In genomic region chr14:75902013-75902412, GRCm38 (mm10) we compare ENCODE assay signal across 21 mouse cellular contexts. TPM values are rescaled to one million over a fixed set of nuclear protein-coding genes. Genes with fewer than 3 reads are reported as not detected.
DNase-seq lines count a peak whose midpoint lies in the region; ATAC-seq lines count a peak whose summit lies in the region.
"Had no signal": no experiment of that assay in that cellular context is flagged by ENCODE, and none has a peak within 500 bp of the region (broad histone marks: within the 10 kb centered on the region; RNA-seq: fewer than 3 reads in every experiment).

No protein-coding gene starts in this region.

- intact Hi-C loops in heart, postnatal 14 days (cut with DNase I): no loop called here

- H3K4me2 ChIP-seq in midbrain, embryonic 13.5 days (replicated peaks): no peak overlapping the region
- H3K4me2 ChIP-seq in limb, embryonic 11.5 days (ENCODE audit: low read depth, severe bottlenecking): no peak overlapping the region
- H3K4me2 ChIP-seq: heart, embryonic 12.5 days; liver, embryonic 11.5 days; lung, embryonic 14.5 days had no signal

- no peak overlapping the region for H3K9ac ChIP-seq in midbrain, embryonic 13.5 days (replicated peaks)
- no peak overlapping the region; the same call in 1 of the 2 replicates for H3K9ac ChIP-seq in limb, embryonic 11.5 days (ENCODE audit: low read length)
- H3K9ac ChIP-seq: heart, embryonic 12.5 days; lung, embryonic 14.5 days had no signal

- H3K27me3 ChIP-seq in midbrain, embryonic 13.5 days: no peaks in the 10 kb centered on the region
- no peaks in the 10 kb centered on the region for H3K27me3 ChIP-seq in midbrain, embryonic 10.5 days (ENCODE audit: low read depth, poor library complexity, severe bottlenecking)
- no peaks in the 10 kb centered on the region for H3K27me3 ChIP-seq in limb, embryonic 11.5 days (ENCODE audit: control insufficient read depth, insufficient read depth, low read length)
- H3K27me3 ChIP-seq: heart, embryonic 12.5 days had no signal

- H3K4me1 ChIP-seq in midbrain, embryonic 13.5 days (replicated peaks): peaks cover 28% of the 10 kb centered on the region
- H3K4me1 ChIP-seq in midbrain, embryonic 10.5 days: peaks cover 17% of the 10 kb centered on the region
- peaks cover 2% of the 10 kb centered on the region; the same call in 1 of the 2 replicates for H3K4me1 ChIP-seq in limb, embryonic 11.5 days (ENCODE audit: control insufficient read depth, insufficient read depth, low read length)

- peak; percentile 41 for DNase-seq in heart, adult 11 months
- no peak for DNase-seq in heart, postnatal 14 days
- DNase-seq in midbrain, embryonic 10.5 days (ENCODE audit: low spot score): no peak
- no peak for DNase-seq in limb, embryonic 11.5 days (ENCODE audit: low spot score)
- DNase-seq in adrenal gland, postnatal 4 days (ENCODE audit: low spot score in 2 of 2): no peak
- DNase-seq: adrenal gland, postnatal 14 days; cerebellum, adult 8-10 months; heart, postnatal 4 days; kidney, adult 11 months; lung, embryonic 14.5 days; thymus, postnatal 4 days had no signal

- ATAC-seq in midbrain, embryonic 13.5 days: no peak
- ATAC-seq in limb, embryonic 11.5 days (ENCODE audit: insufficient number of reproducible peaks, low FRiP score, low TSS enrichment, low read depth): no peak
- ATAC-seq in megakaryocyte-erythroid progenitor cell, adult 5-6 weeks (replicated peaks; ENCODE audit: low FRiP score, low TSS enrichment, poor library complexity, severe bottlenecking): no peak
- ATAC-seq in frontal cortex, adult (ENCODE audit: low TSS enrichment): no peak

- peak overlapping the region; percentile 85; the same call in 1 of the 2 replicates for H3K27ac ChIP-seq in midbrain, embryonic 13.5 days
- H3K27ac ChIP-seq in midbrain, embryonic 10.5 days (replicated peaks): no peak overlapping the region
- H3K27ac ChIP-seq in limb, embryonic 11.5 days (replicated peaks; ENCODE audit: low read depth, low read length): 0 out of 2 replicates have a peak overlapping the region, but pooled peaks have one; percentile 18
- H3K27ac ChIP-seq: macrophage had no signal

- H3K9me3 ChIP-seq in midbrain, embryonic 13.5 days: no peaks in the 10 kb centered on the region
- H3K9me3 ChIP-seq in midbrain, embryonic 10.5 days (replicated peaks): no peaks in the 10 kb centered on the region
- H3K9me3 ChIP-seq in limb, embryonic 11.5 days (ENCODE audit: control insufficient read depth, low read length): no peaks in the 10 kb centered on the region
- H3K9me3 ChIP-seq: G1E; heart, embryonic 12.5 days had no signal

- H3K36me3 ChIP-seq in midbrain, embryonic 13.5 days: peaks cover 22% of the 10 kb centered on the region
- peaks cover 36% of the 10 kb centered on the region for H3K36me3 ChIP-seq in midbrain, embryonic 10.5 days
- H3K36me3 ChIP-seq in limb, embryonic 11.5 days (ENCODE audit: control insufficient read depth, insufficient read depth, low read length): peaks cover 10% of the 10 kb centered on the region

- WGBS in midbrain, embryonic 13.5 days: 91% methylated on average over 2 of the region's 2 CpGs
- 89% methylated on average over 2 of the region's 2 CpGs for WGBS in midbrain, embryonic 10.5 days
- WGBS in limb, embryonic 11.5 days: 76% methylated on average over 2 of the region's 2 CpGs

- no peak overlapping the region for H3K4me3 ChIP-seq in midbrain, embryonic 13.5 days (replicated peaks)
- H3K4me3 ChIP-seq in midbrain, embryonic 10.5 days: no peak overlapping the region
- no peak overlapping the region for H3K4me3 ChIP-seq in limb, embryonic 11.5 days (ENCODE audit: low read depth, low read length)
- H3K4me3 ChIP-seq: erythroblast, embryonic 14.5 days; heart, embryonic 12.5 days; myocyte had no signal

RNA-seq across cellular contexts. Expression of gene Kctd4, which starts 52.8 kb away (rescaled TPM):
- total RNA-seq in heart, postnatal 14 days (2021): not detected
- 4.6 and 6.0 TPM in 2 replicates for polyA plus RNA-seq in midbrain, embryonic 13.5 days (2015; fragmentation: Nextera tagmentation; extraction: Ambion mirVana)
- 0.42 and 0.60 TPM in 2 replicates for polyA plus RNA-seq in midbrain, embryonic 10.5 days (2016; fragmentation: Nextera tagmentation; extraction: Ambion mirVana)
- polyA plus RNA-seq in limb, embryonic 11.5 days (2014; fragmentation: Nextera tagmentation; extraction: Ambion mirVana): 0.44 and 0.53 TPM in 2 replicates
- not detected in 2 replicates for total RNA-seq in megakaryocyte-erythroid progenitor cell, adult 5-6 weeks (2014; fragmentation: Nextera tagmentation)
- total RNA-seq in megakaryocyte-erythroid progenitor cell, adult 5-6 weeks (2017): 0.28 TPM in 1 of 2 replicates, not detected in the other
- not detected for total RNA-seq in adrenal gland, postnatal 4 days (2021)
- total RNA-seq: adrenal gland, postnatal 14 days; heart, postnatal 4 days had no signal
- polyA plus RNA-seq: erythroblast, embryonic 14.5 days; G1E; macrophage; spleen, adult 2 months had no signal

RNA-seq across cellular contexts. Expression of gene Tpt1, which starts 57.1 kb away (rescaled TPM):
- 1,000 to 10,000 TPM; 2,748 to 2,964 TPM for total RNA-seq in heart, postnatal 14 days (2021)
- 876 and 886 TPM in 2 replicates for polyA plus RNA-seq in midbrain, embryonic 13.5 days (2015; fragmentation: Nextera tagmentation; extraction: Ambion mirVana)
- polyA plus RNA-seq in midbrain, embryonic 10.5 days (2016; fragmentation: Nextera tagmentation; extraction: Ambion mirVana): 805 and 934 TPM in 2 replicates
- 1,077 and 1,093 TPM in 2 replicates for polyA plus RNA-seq in limb, embryonic 11.5 days (2014; fragmentation: Nextera tagmentation; extraction: Ambion mirVana)
- total RNA-seq in megakaryocyte-erythroid progenitor cell, adult 5-6 weeks (2014; fragmentation: Nextera tagmentation): 4,413 and 4,416 TPM in 2 replicates
- 839 and 1,119 TPM in 2 replicates for total RNA-seq in megakaryocyte-erythroid progenitor cell, adult 5-6 weeks (2017)
- total RNA-seq in adrenal gland, postnatal 4 days (2021): 1,000 to 10,000 TPM; 3,227 to 3,375 TPM
